Mouse (Mus musculus) megakaryocyte, embryonic 14.5 days (primary cell): ENCODE results near the gene Mrpl48.

Experiments used
- FLI1 ChIP-seq: IDR thresholded peaks from 2 replicates; pipeline ENCODE4 v1.6.1; 2012; ENCODE audit warnings: low read length, inconsistent platforms, mixed read lengths
- GATA1 ChIP-seq: IDR thresholded peaks from 3 replicates; pipeline ENCODE4 v1.6.1; 2012; ENCODE audit warnings: mixed read lengths, low read length, inconsistent platforms, borderline replicate concordance

- no peak for TF ChIP-seq GATA1
- TF ChIP-seq FLI1, result no peak
Measured at GRCm38 (mm10) chr7:100572704-100573103, 35.4 kb downstream of the Mrpl48 start.
